In genomic region chr3:21729328-21729727, GRCm38 (mm10) we compare ENCODE assay signal across 24 mouse cellular contexts.
DNase-seq lines count a peak whose midpoint lies in the region; ATAC-seq and TF ChIP-seq lines count a peak whose summit lies in the region.
"Had no signal": no experiment of that assay in that cellular context is flagged by ENCODE, and none has a peak within 500 bp of the region (broad histone marks: within the 10 kb centered on the region; RNA-seq: fewer than 3 reads in every experiment).

No protein-coding gene starts in this region.

- no peak for TF ChIP-seq CTCF in brain, embryonic 14.5 days (IDR thresholded peaks at IDR 0.05; ENCODE audit: borderline replicate concordance, extremely low read depth, insufficient read depth, insufficient read length)

- no peaks in the 10 kb centered on the region for H3K27me3 ChIP-seq in embryonic facial prominence, embryonic 14.5 days (replicated peaks; ENCODE audit: control insufficient read depth, insufficient read depth, low read length)
- H3K27me3 ChIP-seq in embryonic facial prominence, embryonic 10.5 days (replicated peaks; ENCODE audit: low read depth, poor library complexity, severe bottlenecking): no peaks in the 10 kb centered on the region
- no peaks in the 10 kb centered on the region for H3K27me3 ChIP-seq in lung, embryonic 15.5 days
- H3K27me3 ChIP-seq: heart, embryonic 13.5 days; kidney, embryonic 15.5 days; liver, embryonic 12.5 days; neural tube, embryonic 15.5 days had no signal

- no peak overlapping the region for H3K4me3 ChIP-seq in embryonic facial prominence, embryonic 14.5 days (ENCODE audit: low read depth, low read length)
- no peak overlapping the region for H3K4me3 ChIP-seq in embryonic facial prominence, embryonic 10.5 days
- H3K4me3 ChIP-seq in lung, embryonic 15.5 days: no peak overlapping the region
- H3K4me3 ChIP-seq: erythroblast, embryonic 14.5 days; heart, embryonic 13.5 days; kidney, embryonic 15.5 days; left cerebral cortex, adult 2 months; liver, embryonic 12.5 days; neural tube, embryonic 15.5 days had no signal

- whole genome bisulfite sequencing in embryonic facial prominence, embryonic 14.5 days: 87% methylated on average over 1 of the region's 1 CpGs
- 97% methylated on average over 1 of the region's 1 CpGs for WGBS in embryonic facial prominence, embryonic 10.5 days
- WGBS in lung, embryonic 15.5 days: 91% methylated on average over 1 of the region's 1 CpGs

- no peak overlapping the region for H3K9ac ChIP-seq in embryonic facial prominence, embryonic 14.5 days (ENCODE audit: low read depth, low read length)
- no peak overlapping the region for H3K9ac ChIP-seq in lung, embryonic 15.5 days
- H3K9ac ChIP-seq: heart, embryonic 13.5 days; kidney, embryonic 15.5 days; liver, embryonic 12.5 days; neural tube, embryonic 15.5 days had no signal

- TF ChIP-seq POLR2A in brain, embryonic 14.5 days (IDR thresholded peaks at IDR 0.05; ENCODE audit: borderline replicate concordance, extremely low read depth, insufficient read depth, insufficient read length, poor library complexity, severe bottlenecking): no peak

- peak; percentile 88 for ATAC-seq in embryonic facial prominence, embryonic 14.5 days (ENCODE audit: low read depth)
- peak; percentile 55 for ATAC-seq in lung, embryonic 15.5 days (ENCODE audit: borderline replicate concordance, extremely low read depth, low FRiP score, low TSS enrichment)
- ATAC-seq: hindbrain, embryonic 16.5 days; intestine, embryonic 16.5 days; liver, embryonic 12.5 days had no signal

- H3K4me1 ChIP-seq in embryonic facial prominence, embryonic 14.5 days (ENCODE audit: control insufficient read depth, insufficient read depth, low read length): no peaks in the 10 kb centered on the region
- no peaks in the 10 kb centered on the region for H3K4me1 ChIP-seq in embryonic facial prominence, embryonic 10.5 days
- no peaks in the 10 kb centered on the region for H3K4me1 ChIP-seq in lung, embryonic 15.5 days
- H3K4me1 ChIP-seq: heart, embryonic 13.5 days; kidney, embryonic 15.5 days; liver, embryonic 12.5 days had no signal

- no peaks in the 10 kb centered on the region for H3K36me3 ChIP-seq in embryonic facial prominence, embryonic 14.5 days (ENCODE audit: control insufficient read depth, insufficient read depth, low read length)
- H3K36me3 ChIP-seq in embryonic facial prominence, embryonic 10.5 days (replicated peaks): no peaks in the 10 kb centered on the region
- no peaks in the 10 kb centered on the region for H3K36me3 ChIP-seq in lung, embryonic 15.5 days
- H3K36me3 ChIP-seq: heart, embryonic 13.5 days; kidney, embryonic 15.5 days; liver, embryonic 12.5 days; neural tube, embryonic 15.5 days had no signal

- DNase-seq in embryonic facial prominence, embryonic 14.5 days (ENCODE audit: low spot score): peak; percentile 86
- DNase-seq in embryonic facial prominence, embryonic 10.5 days (ENCODE audit: low spot score): no peak
- no peak for DNase-seq in lung, postnatal 14 days
- DNase-seq in 3T3-L1 (ENCODE audit: low read depth, low spot score): peak; percentile 31
- peak; percentile 28 for DNase-seq in brain, embryonic 14.5 days (ENCODE audit: low read depth)
- no peak for DNase-seq in left cerebral cortex, postnatal 4 days
- DNase-seq: adrenal gland, postnatal 14 days; cerebellum, adult 11 months; heart, adult 18-20 months; heart, postnatal 36 days; kidney, postnatal 4 days; layer of hippocampus, adult 9-11 months; thymus, postnatal 25 days had no signal

- peak overlapping the region; percentile 22; the same call in 1 of the 2 replicates for H3K27ac ChIP-seq in embryonic facial prominence, embryonic 14.5 days (replicated peaks; ENCODE audit: low read depth, low read length)
- no peak overlapping the region for H3K27ac ChIP-seq in embryonic facial prominence, embryonic 10.5 days (replicated peaks)
- H3K27ac ChIP-seq in lung, embryonic 15.5 days: no peak overlapping the region
- H3K27ac ChIP-seq: heart, embryonic 13.5 days; kidney, embryonic 15.5 days; left cerebral cortex, adult 2 months; liver, embryonic 12.5 days; macrophage; neural tube, embryonic 15.5 days had no signal

- H3K4me2 ChIP-seq in embryonic facial prominence, embryonic 14.5 days (ENCODE audit: low read depth, low read length): no peak overlapping the region
- H3K4me2 ChIP-seq in lung, embryonic 15.5 days: no peak overlapping the region
- H3K4me2 ChIP-seq: heart, embryonic 13.5 days; kidney, embryonic 15.5 days; liver, embryonic 12.5 days; midbrain, embryonic 11.5 days; neural tube, embryonic 15.5 days had no signal

- intact Hi-C loops in left cerebral cortex, postnatal 4 days (cut with DNase I): no loop called here

- no peaks in the 10 kb centered on the region for H3K9me3 ChIP-seq in embryonic facial prominence, embryonic 14.5 days (ENCODE audit: control insufficient read depth, low read length)
- H3K9me3 ChIP-seq in embryonic facial prominence, embryonic 10.5 days: no peaks in the 10 kb centered on the region
- no peaks in the 10 kb centered on the region for H3K9me3 ChIP-seq in lung, embryonic 15.5 days
- H3K9me3 ChIP-seq: heart, embryonic 13.5 days; kidney, embryonic 15.5 days; liver, embryonic 12.5 days; neural tube, embryonic 15.5 days had no signal

Comparison
In these comparisons a context has a peak if more than half of its experiments do, and no peak if none do; other contexts are left out.
1. DNase-seq: peak in embryonic facial prominence, embryonic 14.5 days (single experiment), 3T3-L1 (single experiment) and brain, embryonic 14.5 days (single experiment); none in embryonic facial prominence, embryonic 10.5 days (single experiment), lung, postnatal 14 days (single experiment) and left cerebral cortex, postnatal 4 days (single experiment).